28 mouse cellular contexts compared by ENCODE assay signal in genomic region chr6:83701001-83701400, GRCm38 (mm10). TPM values are rescaled to one million over a fixed set of nuclear protein-coding genes. Genes with fewer than 3 reads are reported as not detected.
A peak's percentile ranks its signal among the peaks of the same experiment; 100 is the strongest.
DNase-seq lines count a peak whose midpoint lies in the region; ATAC-seq lines count a peak whose summit lies in the region.
"Had no signal": no experiment of that assay in that cellular context is flagged by ENCODE, and none has a peak within 500 bp of the region (broad histone marks: within the 10 kb centered on the region; RNA-seq: fewer than 3 reads in every experiment).

No protein-coding gene starts in this region.

- WGBS in forebrain, embryonic 10.5 days: 2% methylated on average over 11 of the region's 11 CpGs
- under 1% methylated on average over 11 of the region's 11 CpGs for WGBS in forebrain, embryonic 11.5 days
- WGBS in midbrain, embryonic 10.5 days: under 1% methylated on average over 11 of the region's 11 CpGs
- WGBS in midbrain, embryonic 13.5 days: under 1% methylated on average over 11 of the region's 11 CpGs

- peaks cover 7% of the 10 kb centered on the region for H3K4me1 ChIP-seq in forebrain, embryonic 10.5 days
- 0 out of 2 replicates have a peak, but pooled peaks cover 3% of the 10 kb centered on the region for H3K4me1 ChIP-seq in forebrain, embryonic 11.5 days (replicated peaks; ENCODE audit: control insufficient read depth, insufficient read depth, low read length)
- peaks cover 7% of the 10 kb centered on the region for H3K4me1 ChIP-seq in midbrain, embryonic 10.5 days
- H3K4me1 ChIP-seq in midbrain, embryonic 13.5 days (replicated peaks): peaks cover 4% of the 10 kb centered on the region

- H3K9me3 ChIP-seq in forebrain, embryonic 10.5 days: peaks cover 6% of the 10 kb centered on the region; the same call in 1 of the 2 replicates
- H3K9me3 ChIP-seq in forebrain, embryonic 11.5 days (ENCODE audit: control insufficient read depth, low read length): no peaks in the 10 kb centered on the region
- H3K9me3 ChIP-seq in midbrain, embryonic 10.5 days (replicated peaks): peaks cover 4% of the 10 kb centered on the region
- no peaks in the 10 kb centered on the region for H3K9me3 ChIP-seq in midbrain, embryonic 13.5 days
- H3K9me3 ChIP-seq: embryonic facial prominence, embryonic 12.5 days; embryonic facial prominence, embryonic 15.5 days; forebrain, embryonic 13.5 days; G1E; heart, embryonic 10.5 days; heart, embryonic 13.5 days; hindbrain, embryonic 15.5 days; intestine, embryonic 15.5 days had no signal

- no peaks in the 10 kb centered on the region for H3K36me3 ChIP-seq in forebrain, embryonic 10.5 days (replicated peaks)
- H3K36me3 ChIP-seq in forebrain, embryonic 11.5 days (ENCODE audit: control insufficient read depth, insufficient read depth, low read length): no peaks in the 10 kb centered on the region
- no peaks in the 10 kb centered on the region for H3K36me3 ChIP-seq in midbrain, embryonic 10.5 days
- H3K36me3 ChIP-seq in midbrain, embryonic 13.5 days: no peaks in the 10 kb centered on the region
- H3K36me3 ChIP-seq: embryonic facial prominence, embryonic 12.5 days; embryonic facial prominence, embryonic 15.5 days; G1E; heart, embryonic 10.5 days; heart, embryonic 13.5 days; hindbrain, embryonic 15.5 days; intestine, embryonic 15.5 days had no signal

- DNase-seq in forebrain, embryonic 10.5 days (ENCODE audit: extremely low spot score, low spot score): peak; percentile 26
- no peak for DNase-seq in forebrain, embryonic 11.5 days (ENCODE audit: low spot score)
- peak; percentile 42 for DNase-seq in midbrain, embryonic 10.5 days (ENCODE audit: low spot score)
- DNase-seq in ES-CJ7 (ENCODE audit: low read depth, low spot score): peak; percentile 81
- DNase-seq in induced T-regulatory cell, adult 2 months (ENCODE audit: low read depth): peak; percentile 21
- DNase-seq in kidney, postnatal 14 days: no peak
- DNase-seq in thymus, postnatal 14 days: no peak
- DNase-seq: adrenal gland, adult 2 months; adrenal gland, postnatal 14 days; cerebellum, adult 11 months; cerebellum, adult 8-10 months; gastrocnemius, postnatal 10 days; gastrocnemius, postnatal 36 days; heart, adult 2 months; heart, postnatal 14 days; heart, postnatal 4 days had no signal

- ATAC-seq in forebrain, embryonic 11.5 days (replicated peaks; ENCODE audit: low FRiP score): no peak
- ATAC-seq in midbrain, embryonic 13.5 days: no peak
- ATAC-seq: forebrain, embryonic 13.5 days; forebrain, embryonic 16.5 days; intestine, embryonic 15.5 days; Patski had no signal

- no peak overlapping the region for H3K27ac ChIP-seq in forebrain, embryonic 10.5 days
- no peak overlapping the region for H3K27ac ChIP-seq in forebrain, embryonic 11.5 days (ENCODE audit: low read depth, low read length)
- no peak overlapping the region for H3K27ac ChIP-seq in midbrain, embryonic 10.5 days (replicated peaks)
- no peak overlapping the region for H3K27ac ChIP-seq in midbrain, embryonic 13.5 days
- H3K27ac ChIP-seq: embryonic facial prominence, embryonic 12.5 days; embryonic facial prominence, embryonic 15.5 days; forebrain, embryonic 13.5 days; heart, adult 2 months; heart, embryonic 10.5 days; heart, embryonic 13.5 days; hindbrain, embryonic 15.5 days; intestine, embryonic 15.5 days had no signal

- no peak overlapping the region for H3K9ac ChIP-seq in forebrain, embryonic 11.5 days (ENCODE audit: low read length)
- H3K9ac ChIP-seq in midbrain, embryonic 13.5 days (replicated peaks): no peak overlapping the region
- H3K9ac ChIP-seq: embryonic facial prominence, embryonic 12.5 days; embryonic facial prominence, embryonic 15.5 days; forebrain, embryonic 13.5 days; heart, embryonic 13.5 days; hindbrain, embryonic 15.5 days; intestine, embryonic 15.5 days had no signal

- peaks cover 100% of the 10 kb centered on the region for H3K27me3 ChIP-seq in forebrain, embryonic 10.5 days (ENCODE audit: poor library complexity, severe bottlenecking)
- H3K27me3 ChIP-seq in forebrain, embryonic 11.5 days (ENCODE audit: control insufficient read depth, insufficient read depth, low read length): peaks cover 86% of the 10 kb centered on the region
- peaks cover 100% of the 10 kb centered on the region for H3K27me3 ChIP-seq in midbrain, embryonic 10.5 days (ENCODE audit: low read depth, poor library complexity, severe bottlenecking)
- peaks cover 95% of the 10 kb centered on the region for H3K27me3 ChIP-seq in midbrain, embryonic 13.5 days

- H3K4me2 ChIP-seq in forebrain, embryonic 11.5 days (ENCODE audit: low read depth, low read length, severe bottlenecking): no peak overlapping the region
- no peak overlapping the region for H3K4me2 ChIP-seq in midbrain, embryonic 13.5 days (replicated peaks)
- H3K4me2 ChIP-seq: embryonic facial prominence, embryonic 12.5 days; embryonic facial prominence, embryonic 15.5 days; forebrain, embryonic 13.5 days; heart, embryonic 13.5 days; hindbrain, embryonic 15.5 days; intestine, embryonic 15.5 days had no signal

- H3K4me3 ChIP-seq in forebrain, embryonic 10.5 days: no peak overlapping the region
- H3K4me3 ChIP-seq in forebrain, embryonic 11.5 days (ENCODE audit: low read depth, low read length): no peak overlapping the region
- no peak overlapping the region for H3K4me3 ChIP-seq in midbrain, embryonic 10.5 days
- no peak overlapping the region for H3K4me3 ChIP-seq in midbrain, embryonic 13.5 days (replicated peaks)
- H3K4me3 ChIP-seq: embryonic facial prominence, embryonic 12.5 days; embryonic facial prominence, embryonic 15.5 days; forebrain, embryonic 13.5 days; heart, adult 2 months; heart, embryonic 10.5 days; heart, embryonic 13.5 days; hindbrain, embryonic 15.5 days; intestine, embryonic 15.5 days had no signal

RNA-seq across cellular contexts. Expression of gene Vax2, which starts 10.1 kb away (rescaled TPM):
- polyA plus RNA-seq in forebrain, embryonic 10.5 days (2016; fragmentation: Nextera tagmentation; extraction: Ambion mirVana): 3.3 and 4.4 TPM in 2 replicates
- polyA plus RNA-seq in forebrain, embryonic 11.5 days (2014; fragmentation: Nextera tagmentation; extraction: Ambion mirVana): 0.21 and 0.60 TPM in 2 replicates
- 0.60 and 1.9 TPM in 2 replicates for polyA plus RNA-seq in midbrain, embryonic 10.5 days (2016; fragmentation: Nextera tagmentation; extraction: Ambion mirVana)
- polyA plus RNA-seq in midbrain, embryonic 13.5 days (2015; fragmentation: Nextera tagmentation; extraction: Ambion mirVana): 0.32 and 0.46 TPM in 2 replicates
- polyA plus RNA-seq: adrenal gland, adult 2 months; forebrain, embryonic 13.5 days; forebrain, embryonic 16.5 days; G1E; heart, adult 2 months; heart, embryonic 10.5 days; heart, embryonic 13.5 days; heart, embryonic 16.5 days; hindbrain, embryonic 15.5 days; intestine, embryonic 15.5 days had no signal

RNA-seq across cellular contexts. Expression of gene Cd207, which starts 23.3 kb away (rescaled TPM):
- not detected in 2 replicates for polyA plus RNA-seq in forebrain, embryonic 10.5 days (2016; fragmentation: Nextera tagmentation; extraction: Ambion mirVana)
- polyA plus RNA-seq in forebrain, embryonic 11.5 days (2014; fragmentation: Nextera tagmentation; extraction: Ambion mirVana): not detected in 2 replicates
- not detected in 2 replicates for polyA plus RNA-seq in midbrain, embryonic 10.5 days (2016; fragmentation: Nextera tagmentation; extraction: Ambion mirVana)
- not detected in 2 replicates for polyA plus RNA-seq in midbrain, embryonic 13.5 days (2015; fragmentation: Nextera tagmentation; extraction: Ambion mirVana)
- polyA plus RNA-seq: embryonic facial prominence, embryonic 12.5 days; embryonic facial prominence, embryonic 15.5 days; forebrain, embryonic 13.5 days; forebrain, embryonic 16.5 days; G1E; heart, embryonic 10.5 days; hindbrain, embryonic 15.5 days; intestine, embryonic 15.5 days; Patski had no signal

RNA-seq across cellular contexts. Expression of gene Atp6v1b1, which starts 41.8 kb away (rescaled TPM):
- polyA plus RNA-seq in forebrain, embryonic 10.5 days (2016; fragmentation: Nextera tagmentation; extraction: Ambion mirVana): not detected in 2 replicates
- polyA plus RNA-seq in forebrain, embryonic 11.5 days (2014; fragmentation: Nextera tagmentation; extraction: Ambion mirVana): not detected in 2 replicates
- polyA plus RNA-seq in midbrain, embryonic 10.5 days (2016; fragmentation: Nextera tagmentation; extraction: Ambion mirVana): not detected in 2 replicates
- polyA plus RNA-seq in midbrain, embryonic 13.5 days (2015; fragmentation: Nextera tagmentation; extraction: Ambion mirVana): not detected in 2 replicates
- polyA plus RNA-seq: adrenal gland, adult 2 months; forebrain, embryonic 13.5 days; G1E; heart, embryonic 10.5 days; heart, embryonic 13.5 days; hindbrain, embryonic 15.5 days; Patski had no signal

RNA-seq across cellular contexts. Expression of gene Clec4f, which starts 45.0 kb away (rescaled TPM):
- polyA plus RNA-seq in forebrain, embryonic 10.5 days (2016; fragmentation: Nextera tagmentation; extraction: Ambion mirVana): not detected in 2 replicates
- polyA plus RNA-seq in forebrain, embryonic 11.5 days (2014; fragmentation: Nextera tagmentation; extraction: Ambion mirVana): not detected in 2 replicates
- 0.15 TPM in 1 of 2 replicates, not detected in the other for polyA plus RNA-seq in midbrain, embryonic 10.5 days (2016; fragmentation: Nextera tagmentation; extraction: Ambion mirVana)
- not detected in 2 replicates for polyA plus RNA-seq in midbrain, embryonic 13.5 days (2015; fragmentation: Nextera tagmentation; extraction: Ambion mirVana)
- polyA plus RNA-seq: adrenal gland, adult 2 months; embryonic facial prominence, embryonic 12.5 days; embryonic facial prominence, embryonic 15.5 days; forebrain, embryonic 13.5 days; forebrain, embryonic 16.5 days; G1E; heart, adult 2 months; heart, embryonic 10.5 days; hindbrain, embryonic 15.5 days; Patski had no signal

Comparison
In these comparisons a context has a peak if more than half of its experiments do, and no peak if none do; other contexts are left out.
1. DNase-seq: peak in forebrain, embryonic 10.5 days (single experiment), midbrain, embryonic 10.5 days (single experiment), ES-CJ7 (single experiment) and induced T-regulatory cell, adult 2 months (single experiment); none in forebrain, embryonic 11.5 days (single experiment), kidney, postnatal 14 days (single experiment) and thymus, postnatal 14 days (single experiment).